Mouse (Mus musculus) kidney, postnatal 36 days (tissue): Measurements from ENCODE around the gene En1.

Experiments
- DNase-seq, 2 experiments: peaks; one replicate each; pipeline ENCODE4 v3.0.0; 2021 to 2022; ENCODE audit warnings: mixed read lengths in 2 of 2

Gene En1

GRCm38 (mm10) chr1:120600516-120601252, 1.5 kb upstream of the En1 start:
- DNase-seq, result no peak

GRCm38 (mm10) chr1:120601253-120601836, 873 bp upstream of the En1 start:
- DNase-seq, result no peak

- DNase-seq, result peak in 1 of 2 experiments; percentile 33
Measured at GRCm38 (mm10) chr1:120602876-120603655, 848 bp downstream of the En1 start.

GRCm38 (mm10) chr1:120603656-120604051, 1.4 kb downstream of the En1 start:
- no peak for DNase-seq

GRCm38 (mm10) chr1:120604431-120605142, 2.4 kb downstream of the En1 start:
- no peak for DNase-seq

- no peak for DNase-seq
Measured at GRCm38 (mm10) chr1:120605143-120605435, 2.9 kb downstream of the En1 start.

GRCm38 (mm10) chr1:120605521-120606310, 3.5 kb downstream of the En1 start:
- no peak for DNase-seq

- peak in 1 of 2 experiments; percentile 28 for DNase-seq
Measured at GRCm38 (mm10) chr1:120606641-120607575, 4.7 kb downstream of the En1 start.

GRCm38 (mm10) chr1:120607576-120608400, 5.6 kb downstream of the En1 start:
- DNase-seq, result no peak

- no peak for DNase-seq
Measured at GRCm38 (mm10) chr1:120608461-120608860, 6.2 kb downstream of the En1 start.

GRCm38 (mm10) chr1:120609611-120610010, 7.4 kb downstream of the En1 start:
- DNase-seq, result no peak

- DNase-seq, result no peak
Measured at GRCm38 (mm10) chr1:120613461-120614306, 11.5 kb downstream of the En1 start.

- DNase-seq, result no peak
Measured at GRCm38 (mm10) chr1:120614307-120615100, 12.3 kb downstream of the En1 start.

- no peak for DNase-seq
Measured at GRCm38 (mm10) chr1:120615521-120615920, 13.3 kb downstream of the En1 start.

- DNase-seq, result no peak
Measured at GRCm38 (mm10) chr1:120615927-120616326, 13.7 kb downstream of the En1 start.

GRCm38 (mm10) chr1:120621383-120621782, 19.2 kb downstream of the En1 start:
- DNase-seq, result no peak

- DNase-seq, result no peak
Measured at GRCm38 (mm10) chr1:120626930-120627621, 24.9 kb downstream of the En1 start.

GRCm38 (mm10) chr1:120627622-120628001, 25.4 kb downstream of the En1 start:
- no peak for DNase-seq
